Mouse (Mus musculus): ENCODE data around the gene Prkch.

Gene Prkch

DNA sequence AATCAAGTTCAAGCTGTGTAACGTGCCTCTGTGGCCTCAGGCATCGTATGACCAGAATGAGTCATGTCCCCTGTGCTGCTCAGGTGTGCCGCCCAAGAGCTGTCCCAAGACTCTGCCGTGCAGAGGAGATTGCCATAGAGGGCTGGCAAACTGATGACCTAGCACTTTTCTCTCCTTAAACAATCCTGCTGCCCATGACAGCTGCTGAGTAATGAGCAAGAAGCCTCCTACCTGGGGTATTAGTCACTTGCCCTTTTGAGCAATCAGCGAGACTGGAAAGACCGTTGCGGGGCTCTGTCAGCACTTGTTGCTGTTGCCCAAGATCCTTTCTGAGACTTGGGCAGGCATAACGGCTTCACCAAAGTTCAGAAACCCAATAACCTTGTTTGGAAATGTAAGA is 171.1 kb downstream of the Prkch start:
- 93% methylated on average over 8 of the region's 8 CpGs for WGBS

DNA sequence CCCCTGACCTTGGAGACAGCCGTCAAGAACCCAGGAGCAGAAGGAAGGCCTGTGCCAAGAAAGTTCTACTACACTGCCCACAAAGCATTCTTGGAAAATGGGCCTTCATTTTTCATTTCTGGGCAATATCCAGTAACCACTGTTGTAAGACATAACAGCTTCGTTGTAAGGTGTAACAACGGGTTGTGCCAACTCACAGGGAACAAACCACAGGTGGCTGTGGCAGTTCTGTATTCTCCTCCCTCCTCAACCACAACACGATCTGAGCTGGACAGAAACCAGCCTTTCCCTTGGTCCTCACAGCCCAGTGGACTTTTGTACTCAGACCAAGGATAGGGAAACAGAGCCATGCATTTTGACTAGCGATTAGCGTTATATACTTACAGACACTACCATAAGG is 171.9 kb downstream of the Prkch start:
- WGBS = 89% methylated on average over 6 of the region's 6 CpGs

DNA sequence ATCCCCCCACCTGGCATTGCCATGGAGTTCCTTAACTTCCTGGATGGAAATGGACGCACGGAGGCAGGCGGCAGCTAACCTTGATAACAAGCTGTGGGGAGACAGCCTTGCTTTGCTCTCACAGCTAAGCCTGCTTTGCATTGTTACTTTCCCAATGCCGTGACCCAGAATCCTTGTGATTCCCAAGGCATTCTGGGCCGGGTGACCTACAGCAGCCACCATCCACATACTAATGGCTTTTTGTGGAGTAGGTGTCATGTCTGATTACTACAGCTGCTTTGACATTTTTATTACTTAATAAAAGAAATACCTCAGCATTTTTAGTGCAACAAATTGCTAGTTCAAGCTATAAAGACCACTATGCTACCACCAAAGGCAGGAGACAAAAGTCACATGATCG is 177.4 kb downstream of the Prkch start:
- 88% methylated on average over 6 of the region's 6 CpGs for WGBS

DNA sequence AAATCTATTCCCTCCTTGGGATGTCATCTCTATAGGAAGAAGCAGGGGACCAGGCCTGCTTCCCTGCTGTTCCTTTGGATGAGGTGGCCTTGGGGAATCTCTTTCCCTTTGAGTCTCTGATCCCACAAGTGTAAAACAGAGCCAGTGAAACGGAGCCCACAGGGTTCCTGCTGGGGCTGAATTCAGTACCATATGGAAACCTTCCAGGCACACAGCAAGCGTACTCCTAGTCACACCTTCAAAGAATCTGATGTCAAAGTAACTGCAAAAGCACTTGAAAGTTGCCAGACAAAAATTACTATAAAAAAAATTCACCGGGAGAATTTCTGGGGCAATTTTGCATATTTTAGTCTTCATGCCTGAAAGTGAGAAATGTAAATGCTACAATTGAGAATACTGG is 178.2 kb downstream of the Prkch start:
- 54% methylated on average over 3 of the region's 3 CpGs for WGBS

DNA sequence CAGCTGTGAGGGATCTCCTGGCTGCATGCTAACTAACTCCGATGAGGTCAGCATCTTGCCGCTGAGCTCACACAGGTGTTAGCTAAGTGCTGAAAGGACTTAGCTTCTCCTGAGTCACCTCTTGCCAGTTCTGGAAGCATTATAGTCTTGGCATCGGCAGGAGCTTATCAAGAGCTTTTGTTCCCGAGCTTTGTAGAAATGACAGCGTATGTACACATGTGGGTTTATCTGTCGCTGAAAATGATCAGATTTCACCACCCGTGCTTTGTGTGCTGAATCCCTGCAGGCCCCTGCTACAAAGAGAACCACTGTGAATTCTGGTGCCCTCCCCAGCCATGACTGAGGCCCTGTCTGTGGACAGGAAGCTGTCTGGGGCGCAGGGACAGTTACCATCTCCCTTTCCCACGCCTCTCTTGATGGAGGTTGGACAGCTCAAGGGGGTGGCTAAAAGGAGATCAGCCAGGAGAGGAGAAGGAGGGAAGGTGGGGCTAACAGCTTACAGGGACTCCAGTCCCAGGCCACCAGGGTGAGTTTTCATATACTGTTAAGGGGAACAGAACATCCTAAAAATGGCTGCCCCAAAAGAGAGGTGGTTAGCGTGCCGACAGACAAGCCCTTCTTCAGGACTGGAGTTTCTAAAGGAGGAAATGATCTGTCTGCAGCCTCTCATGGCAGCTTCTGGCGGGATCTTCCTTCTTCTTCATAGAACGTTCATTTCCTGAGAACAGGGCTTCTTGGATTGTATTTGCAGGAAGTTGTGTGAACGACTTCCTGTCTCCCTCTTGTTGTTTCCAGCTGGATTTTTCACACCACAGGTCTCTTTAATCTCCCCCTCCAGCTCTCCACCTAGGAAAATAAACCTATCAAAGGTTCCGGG is 180.3 kb downstream of the Prkch start:
- WGBS = 72% methylated on average over 15 of the region's 15 CpGs

DNA sequence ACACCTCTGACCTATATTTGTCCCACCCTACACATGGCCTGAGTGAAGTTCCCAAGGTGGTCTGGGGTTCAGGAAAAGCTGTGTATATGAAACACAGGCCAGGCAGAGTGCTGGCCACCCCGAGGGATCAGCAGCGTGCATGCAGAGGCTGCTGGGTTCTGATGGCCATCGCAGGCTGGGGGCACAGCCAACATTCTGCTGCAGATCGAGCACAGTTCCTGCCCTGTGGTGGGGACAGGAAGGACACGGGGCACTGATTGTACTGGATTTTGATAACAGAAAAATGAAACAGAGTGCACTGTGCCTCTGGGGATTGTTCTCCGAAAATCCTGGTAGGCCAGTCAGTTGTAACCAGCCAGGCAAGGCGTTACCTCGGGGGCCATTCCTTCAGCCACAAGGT is 181.6 kb downstream of the Prkch start:
- WGBS = 85% methylated on average over 8 of the region's 8 CpGs

DNA sequence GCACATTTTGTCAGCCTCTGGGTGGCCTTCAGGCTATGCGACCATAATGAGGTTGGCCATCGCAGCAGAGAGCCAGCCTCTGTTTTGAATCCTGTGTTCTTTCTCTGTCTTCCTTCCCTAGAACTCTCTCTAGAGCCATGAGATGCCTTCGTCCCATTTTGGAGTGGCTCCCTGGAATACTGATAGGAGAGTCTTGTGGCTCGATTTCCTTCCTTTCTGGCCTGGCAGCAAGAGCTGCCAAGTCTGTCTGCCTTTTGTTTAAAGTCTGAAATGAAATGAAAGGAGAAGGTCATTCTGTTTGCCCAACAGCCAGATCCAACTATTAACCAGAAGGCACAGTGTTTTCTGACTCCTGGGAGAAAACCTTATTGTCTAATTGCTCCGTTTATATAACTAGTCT is 184.2 kb downstream of the Prkch start:
- 66% methylated on average over 5 of the region's 5 CpGs for WGBS

DNA sequence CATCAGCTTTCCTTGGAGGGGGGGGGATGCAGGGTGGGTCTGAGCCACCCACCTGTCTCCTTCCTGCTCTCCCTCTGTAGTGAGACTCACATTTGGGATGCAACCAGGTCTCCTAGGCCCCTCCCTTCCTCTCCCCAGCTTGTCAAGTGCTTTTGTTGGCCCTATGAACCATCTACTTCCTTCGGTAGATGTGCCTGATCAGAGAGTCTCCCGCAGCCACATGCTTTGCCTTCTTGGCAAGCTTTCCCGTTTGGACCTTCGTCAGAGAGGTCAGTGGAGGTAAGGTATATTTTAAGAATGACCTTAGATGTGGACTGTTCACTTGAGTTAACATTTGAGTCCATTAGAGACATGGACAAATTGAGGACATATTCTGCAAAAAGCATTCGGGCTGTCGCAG is 184.9 kb downstream of the Prkch start:
- 88% methylated on average over 6 of the region's 6 CpGs for WGBS

DNA sequence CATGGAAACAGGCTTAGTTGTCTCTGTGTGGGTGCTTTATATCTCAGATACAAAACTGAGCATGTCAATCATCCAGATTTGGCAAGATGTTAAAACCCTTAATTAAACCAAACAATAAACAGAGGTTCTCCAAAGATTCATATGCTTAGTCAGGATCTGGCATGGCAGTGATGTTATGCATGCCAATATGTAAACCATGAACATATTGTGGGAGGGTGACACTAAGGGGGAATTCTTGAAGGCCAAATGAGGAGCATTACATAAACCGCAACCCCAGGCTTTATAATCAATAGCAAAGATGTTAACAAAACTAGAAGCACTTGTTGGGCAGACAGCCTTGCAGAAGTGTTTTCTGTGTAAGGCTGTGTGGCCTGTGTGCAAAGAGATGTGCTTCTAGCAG is 186.2 kb downstream of the Prkch start:
- WGBS = 86% methylated on average over 1 of the region's 1 CpGs

DNA sequence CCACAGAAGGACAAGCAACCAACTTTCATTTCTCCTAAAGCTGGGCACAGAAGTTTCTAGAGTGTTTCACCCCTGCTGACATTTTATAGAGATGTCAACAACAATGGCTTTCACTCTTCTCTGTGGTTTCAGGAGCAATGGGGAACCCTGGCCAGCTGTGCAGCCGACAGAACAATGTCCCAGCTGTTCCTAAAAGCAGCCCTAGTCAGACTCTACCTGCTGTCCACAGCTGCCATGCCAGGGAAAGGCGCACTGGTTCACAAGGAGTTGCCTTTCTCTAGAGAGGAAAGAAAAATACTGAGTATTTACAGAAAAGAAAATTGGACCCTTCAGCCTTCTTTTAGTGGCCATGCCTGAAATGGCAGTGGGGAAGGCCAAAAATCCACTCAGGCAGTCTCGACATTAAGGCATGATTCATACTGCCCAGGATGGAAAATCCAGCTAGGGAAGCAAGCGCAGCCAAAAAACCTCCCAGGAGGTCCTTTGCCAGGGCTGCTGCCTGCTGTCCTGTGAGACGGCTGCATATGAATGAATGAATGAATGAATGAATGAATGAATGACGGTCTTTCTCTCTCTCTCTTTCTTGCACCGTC is 190.3 kb downstream of the Prkch start:
- 79% methylated on average over 7 of the region's 7 CpGs for WGBS

DNA sequence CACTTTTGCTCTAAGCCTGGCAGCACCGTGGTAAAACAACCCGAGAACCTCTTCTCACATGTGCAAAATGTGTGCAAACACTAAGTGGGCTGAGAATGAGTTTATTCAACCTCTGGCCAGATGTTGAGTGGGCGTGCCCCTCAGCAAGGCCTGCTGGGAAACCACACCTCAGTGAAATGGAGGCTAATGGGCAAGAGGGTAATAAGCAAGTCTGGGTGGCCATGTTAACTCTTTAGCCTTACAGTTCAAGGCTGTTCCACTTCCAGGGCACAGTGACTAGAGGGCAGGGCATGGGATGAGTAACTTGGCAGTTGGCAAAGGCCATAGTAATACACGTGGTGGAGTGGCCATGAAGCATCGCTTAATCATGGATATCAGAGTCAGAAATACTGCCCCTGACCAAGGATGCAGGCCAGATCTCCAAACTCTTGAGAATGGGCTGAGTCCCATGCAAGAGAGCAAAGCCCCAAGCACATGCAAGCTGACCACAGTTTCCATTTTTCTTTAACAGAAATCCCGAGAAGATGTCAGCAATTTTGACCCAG is 191.9 kb downstream of the Prkch start:
- 91% methylated on average over 6 of the region's 6 CpGs for WGBS

DNA sequence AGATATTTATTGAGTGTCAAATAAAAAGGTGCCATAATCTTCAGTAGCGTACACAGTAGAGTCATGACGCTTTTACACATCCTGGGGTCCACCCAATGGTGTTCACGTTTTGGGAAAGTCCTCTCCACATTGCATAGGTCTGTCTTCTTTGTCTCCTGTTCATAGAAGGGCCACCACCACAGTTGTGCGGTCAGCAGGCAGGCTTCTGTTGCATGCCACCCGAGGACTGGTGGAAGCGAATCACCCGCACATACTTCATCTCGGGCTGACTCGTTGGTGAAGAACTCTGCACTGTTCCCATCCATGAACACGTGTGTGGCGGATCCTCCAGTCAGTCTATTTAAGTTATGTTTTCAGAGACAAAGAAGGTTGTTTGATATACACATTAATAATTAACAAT is 193.1 kb downstream of the Prkch start:
- 97% methylated on average over 11 of the region's 11 CpGs for WGBS

DNA sequence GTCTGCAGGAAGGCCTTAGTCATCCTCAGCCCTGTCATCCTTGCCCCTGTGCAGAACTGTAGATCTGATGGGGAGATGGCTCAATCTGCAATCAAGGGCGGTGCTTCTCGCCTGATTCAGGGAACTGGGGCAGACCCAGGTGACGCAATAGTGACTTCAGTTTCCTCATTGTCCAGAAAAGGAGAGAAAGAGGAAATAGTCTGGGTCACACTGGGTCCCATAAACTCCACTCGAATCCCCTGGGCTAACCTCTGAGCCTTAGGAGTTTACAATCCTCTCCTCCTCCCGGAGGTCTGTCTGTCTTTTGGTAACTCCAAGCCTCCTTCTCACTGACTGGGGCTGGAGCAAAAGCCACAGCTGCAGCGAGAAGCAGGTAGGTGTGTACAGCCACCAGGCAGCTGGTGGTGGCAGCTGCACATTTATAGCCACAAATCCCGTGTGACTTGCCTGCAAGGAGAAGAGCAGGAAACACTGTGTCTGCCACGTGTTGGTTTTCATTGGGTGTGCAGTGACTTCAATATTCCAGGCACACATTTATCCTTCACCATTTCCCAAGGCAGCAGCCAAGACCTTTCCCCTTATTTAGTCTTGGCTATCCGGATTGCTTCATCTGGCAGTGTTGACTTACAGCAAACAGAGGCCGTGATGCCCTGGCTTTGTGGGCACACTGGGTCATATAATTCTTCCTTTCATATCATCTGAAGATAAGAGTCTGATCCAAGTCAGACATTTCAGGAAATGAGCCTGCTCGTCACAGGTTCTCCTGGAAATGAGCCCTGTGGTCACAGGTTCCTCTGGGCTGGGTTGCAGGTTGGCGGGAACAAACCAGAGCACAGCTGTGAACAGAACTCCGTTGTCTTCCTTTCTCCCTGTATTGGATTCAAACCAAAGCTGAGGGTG is 195.0 kb downstream of the Prkch start:
- WGBS = 66% methylated on average over 13 of the region's 13 CpGs

DNA sequence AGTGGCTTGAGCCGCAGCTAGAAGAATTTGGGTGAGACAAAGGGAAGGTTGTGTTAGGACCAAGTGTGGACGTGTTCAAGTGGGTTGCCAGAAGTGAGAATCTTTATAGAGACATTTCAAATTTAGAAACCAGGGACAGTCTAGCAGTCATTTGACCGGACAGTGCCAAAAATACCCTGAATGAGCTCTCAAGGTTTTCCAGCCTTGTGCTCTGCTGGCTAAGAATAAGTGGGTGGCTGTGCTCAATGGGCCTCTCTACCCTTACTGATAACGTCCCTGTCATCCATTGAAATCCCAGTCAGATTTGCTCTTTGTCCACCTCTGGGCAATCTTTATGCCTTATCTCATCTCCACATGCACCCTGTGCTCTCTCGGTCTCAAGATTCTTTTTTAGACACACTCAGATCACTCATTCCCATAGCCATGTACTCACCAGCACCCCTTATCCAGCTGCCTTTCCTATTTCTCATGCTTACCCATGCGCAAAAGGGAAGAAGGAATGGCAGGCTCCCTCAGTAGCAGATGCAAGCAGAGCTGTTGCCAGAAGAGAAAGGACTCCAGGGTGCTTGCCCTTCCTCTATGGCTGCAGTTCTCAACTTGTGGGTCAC is 196.9 kb downstream of the Prkch start:
- WGBS = 82% methylated on average over 6 of the region's 6 CpGs

DNA sequence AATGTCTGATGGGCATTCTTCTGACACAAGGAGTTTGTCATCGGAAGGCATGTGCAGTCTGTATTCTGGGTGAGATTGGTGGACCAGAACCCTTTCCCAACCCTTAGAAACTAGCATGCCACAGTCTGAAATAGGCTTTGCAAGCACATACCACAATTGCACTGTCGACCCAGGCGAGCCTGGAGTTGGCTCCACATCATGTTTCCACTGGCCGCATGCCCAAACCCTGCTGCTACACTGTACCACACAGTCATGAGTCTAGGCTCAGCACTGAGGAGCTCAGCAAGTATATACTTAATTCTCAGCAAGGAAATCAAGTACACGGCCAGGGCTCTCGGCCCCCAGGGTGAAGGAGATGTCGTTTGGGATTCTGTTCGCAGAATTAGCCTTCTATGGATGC is 202.3 kb downstream of the Prkch start:
- 44% methylated on average over 8 of the region's 8 CpGs for WGBS

DNA sequence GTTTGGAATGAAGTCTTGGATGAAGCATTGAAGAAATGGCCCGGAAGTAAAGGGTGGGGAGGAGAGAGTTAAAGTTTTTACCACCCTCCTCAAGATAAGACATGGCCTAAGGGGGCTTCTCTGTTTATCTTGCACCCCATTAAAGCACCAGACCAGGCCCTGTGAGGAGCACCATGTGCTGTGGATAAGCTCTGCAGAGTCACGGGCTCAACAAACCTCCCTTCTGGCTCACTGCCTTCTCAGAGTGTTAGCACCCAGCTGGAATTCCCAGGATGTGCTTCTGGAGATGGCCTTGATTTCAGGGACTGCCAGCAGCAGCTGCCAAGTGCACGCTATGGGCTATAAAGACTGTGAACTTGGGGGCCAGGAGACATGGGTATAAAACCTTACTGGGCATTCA is 204.3 kb downstream of the Prkch start:
- WGBS = 60% methylated on average over 3 of the region's 3 CpGs

DNA sequence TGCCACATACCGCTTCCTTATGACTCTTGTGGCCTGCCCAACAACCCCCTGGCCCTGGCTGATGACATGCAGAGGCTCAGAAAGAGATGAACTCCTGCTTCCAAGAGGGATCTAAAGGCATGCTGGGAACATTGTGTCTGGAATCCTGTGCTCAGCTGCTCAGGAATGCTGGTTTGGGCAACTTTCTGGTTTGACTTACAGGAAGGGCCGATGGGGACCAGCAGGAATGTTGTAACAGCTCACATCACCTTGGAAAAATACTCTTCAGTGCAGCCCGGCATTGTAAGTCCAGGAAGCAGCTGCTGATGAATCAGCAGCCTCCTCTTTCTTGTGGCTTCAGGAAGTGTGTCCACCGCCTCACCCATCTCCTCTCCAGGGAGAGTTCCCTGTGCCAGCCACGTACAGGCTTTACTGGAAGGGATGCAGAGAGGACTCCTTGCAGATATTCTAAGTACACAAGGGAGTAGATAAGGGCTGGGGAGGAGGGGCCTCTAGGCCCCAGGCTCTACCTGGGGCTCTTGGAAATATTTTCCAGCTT is 206.0 kb downstream of the Prkch start:
- WGBS = 60% methylated on average over 5 of the region's 5 CpGs

DNA sequence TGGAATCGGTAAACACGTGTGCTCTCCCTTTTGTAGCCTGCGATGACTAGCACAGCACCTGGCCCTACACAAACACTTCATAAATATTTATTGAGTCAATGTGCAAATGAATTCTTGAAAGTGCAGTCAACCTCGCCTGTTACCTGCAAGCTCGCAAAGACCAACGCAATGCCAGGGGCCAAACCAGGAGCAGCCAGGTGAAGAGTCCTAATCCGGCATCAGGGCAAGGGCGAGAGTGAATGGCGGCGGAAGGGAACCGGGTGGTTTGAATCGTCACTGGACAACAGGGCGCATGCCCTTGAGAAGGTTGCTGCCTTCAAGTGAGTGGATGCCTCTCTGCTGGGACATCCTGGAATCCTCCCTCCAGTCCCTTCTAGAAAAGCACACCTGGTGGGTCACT is 208.6 kb downstream of the Prkch start:
- 75% methylated on average over 13 of the region's 13 CpGs for WGBS

DNA sequence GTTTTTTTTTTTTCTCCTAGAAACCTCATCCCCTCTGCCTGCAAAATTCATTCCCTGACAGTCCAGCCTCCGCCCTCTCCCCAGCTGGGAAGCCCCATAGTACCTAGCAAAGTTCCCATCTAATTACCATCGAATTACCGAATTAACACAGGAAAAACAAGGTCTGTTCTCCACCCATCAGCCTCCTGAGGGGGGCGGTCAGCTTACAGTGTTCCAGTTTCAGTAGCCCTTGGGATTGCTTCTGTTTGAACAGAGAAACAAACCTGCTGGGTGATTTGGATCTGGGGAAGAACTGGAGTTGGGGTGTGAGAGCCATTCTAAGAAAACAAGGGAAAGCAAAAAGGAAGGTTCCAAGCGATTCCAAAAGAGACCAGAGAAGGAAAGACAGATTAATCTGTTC is 209.1 kb downstream of the Prkch start:
- WGBS = 30% methylated on average over 5 of the region's 5 CpGs

DNA sequence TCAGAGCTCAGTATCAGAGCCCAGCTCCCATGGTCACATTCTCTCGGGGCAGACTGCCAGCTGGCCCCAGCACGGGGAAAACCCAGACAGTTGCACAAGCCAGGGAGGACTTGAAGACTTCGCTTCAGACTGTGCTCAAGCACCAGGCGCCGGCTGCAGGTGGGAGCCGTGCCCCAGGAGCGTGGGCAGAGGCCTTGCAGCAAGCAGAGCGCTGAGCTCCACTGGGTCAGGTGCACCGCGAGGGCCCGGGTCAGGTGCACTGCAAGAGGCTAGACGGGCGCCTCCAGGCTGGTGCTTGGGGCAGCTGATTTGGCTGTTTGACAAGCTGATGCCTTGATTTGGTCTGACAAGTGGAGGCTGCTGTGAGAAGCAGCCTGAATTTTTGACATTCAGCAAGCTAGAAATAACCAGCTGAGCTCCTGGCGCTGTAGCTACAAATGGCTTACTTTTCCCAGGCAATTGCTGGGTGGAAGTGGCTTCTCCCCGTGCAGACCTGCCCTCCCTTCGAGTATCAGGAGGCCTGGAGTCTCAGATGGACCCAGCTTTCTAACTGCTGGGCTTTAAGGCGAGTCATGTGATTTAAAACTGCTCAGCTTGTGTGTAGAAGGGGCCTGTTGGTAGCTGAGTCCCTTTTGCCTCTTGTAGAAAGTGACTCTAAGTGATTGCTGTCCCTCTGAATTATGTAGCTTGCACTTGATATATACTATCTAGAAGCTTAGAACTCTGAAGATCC is 209.7 kb downstream of the Prkch start:
- 15% methylated on average over 17 of the region's 17 CpGs for WGBS

DNA sequence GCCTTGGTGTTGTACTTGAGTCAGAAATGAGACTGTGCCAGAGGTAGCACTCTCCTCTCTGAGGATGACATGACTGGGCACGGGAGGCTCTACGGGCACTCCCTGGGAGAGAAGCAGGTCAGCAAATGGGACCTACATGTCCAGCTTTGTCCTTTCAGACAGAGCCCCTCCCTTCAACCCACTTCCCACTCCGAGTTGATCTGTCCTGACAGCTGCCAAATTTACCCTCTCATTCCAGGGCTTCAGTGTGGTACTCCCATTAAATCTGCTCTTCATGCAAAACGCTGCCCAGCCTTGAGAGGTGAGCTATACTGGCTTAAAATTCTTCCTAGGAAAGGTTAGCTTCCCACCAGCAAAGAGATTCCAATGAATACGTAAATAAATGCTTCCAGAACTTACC is 215.1 kb downstream of the Prkch start:
- 86% methylated on average over 5 of the region's 5 CpGs for WGBS
